In genomic region chr1:165388716-165389115, GRCm38 (mm10) we compare ENCODE assay signal across 8 mouse cellular contexts.
A peak's percentile ranks its signal among the peaks of the same experiment; 100 is the strongest.
DNase-seq lines count a peak whose midpoint lies in the region; ATAC-seq and TF ChIP-seq lines count a peak whose summit lies in the region.
"Had no signal": no experiment of that assay in that cellular context is flagged by ENCODE, and none has a peak within 500 bp of the region (broad histone marks: within the 10 kb centered on the region; RNA-seq: fewer than 3 reads in every experiment).

No protein-coding gene starts in this region.

- no peaks in the 10 kb centered on the region for H3K9me3 ChIP-seq in hindbrain, postnatal 0 days (ENCODE audit: low read length)
- H3K9me3 ChIP-seq in hindbrain, embryonic 16.5 days (ENCODE audit: control insufficient read depth, low read length): no peaks in the 10 kb centered on the region
- H3K9me3 ChIP-seq in stomach, embryonic 16.5 days (replicated peaks; ENCODE audit: control insufficient read depth, low read length): no peaks in the 10 kb centered on the region
- H3K9me3 ChIP-seq: limb, embryonic 15.5 days had no signal

- no peak overlapping the region for H3K4me2 ChIP-seq in hindbrain, postnatal 0 days (ENCODE audit: low read depth, low read length)
- no peak overlapping the region for H3K4me2 ChIP-seq in hindbrain, embryonic 16.5 days (ENCODE audit: low read length)
- H3K4me2 ChIP-seq in stomach, embryonic 16.5 days (ENCODE audit: low read depth, low read length): no peak overlapping the region
- H3K4me2 ChIP-seq: limb, embryonic 15.5 days had no signal

- H3K36me3 ChIP-seq in hindbrain, postnatal 0 days (ENCODE audit: insufficient read depth, low read length): peaks cover 14% of the 10 kb centered on the region; the same call in 1 of the 2 replicates
- no peaks in the 10 kb centered on the region; the same call in 1 of the 2 replicates for H3K36me3 ChIP-seq in hindbrain, embryonic 16.5 days (ENCODE audit: control insufficient read depth, insufficient read depth, low read length)
- H3K36me3 ChIP-seq in stomach, embryonic 16.5 days (ENCODE audit: control insufficient read depth, insufficient read depth, low read length): no peaks in the 10 kb centered on the region

- no peak overlapping the region for H3K4me3 ChIP-seq in hindbrain, postnatal 0 days (ENCODE audit: low read length)
- no peak overlapping the region for H3K4me3 ChIP-seq in hindbrain, embryonic 16.5 days (ENCODE audit: low read length)
- no peak overlapping the region for H3K4me3 ChIP-seq in stomach, embryonic 16.5 days (replicated peaks; ENCODE audit: low read length)
- H3K4me3 ChIP-seq: limb, embryonic 15.5 days had no signal

- H3K27ac ChIP-seq in hindbrain, postnatal 0 days: no peak overlapping the region
- no peak overlapping the region for H3K27ac ChIP-seq in hindbrain, embryonic 16.5 days (ENCODE audit: low read depth, low read length)
- no peak overlapping the region for H3K27ac ChIP-seq in stomach, embryonic 16.5 days (ENCODE audit: low read length)
- H3K27ac ChIP-seq: limb, embryonic 15.5 days had no signal

- H3K27me3 ChIP-seq in hindbrain, postnatal 0 days (ENCODE audit: insufficient read depth, low read length): no peaks in the 10 kb centered on the region
- H3K27me3 ChIP-seq in hindbrain, embryonic 16.5 days (replicated peaks; ENCODE audit: control insufficient read depth, insufficient read depth, low read length): no peaks in the 10 kb centered on the region
- H3K27me3 ChIP-seq in stomach, embryonic 16.5 days (ENCODE audit: control insufficient read depth, insufficient read depth, low read length): no peaks in the 10 kb centered on the region
- H3K27me3 ChIP-seq: limb, embryonic 15.5 days had no signal

- no peak for ATAC-seq in hindbrain, postnatal 0 days
- ATAC-seq in hindbrain, embryonic 16.5 days: no peak
- ATAC-seq in stomach, embryonic 16.5 days (ENCODE audit: insufficient read depth, low FRiP score): peak; percentile 40; the same call in 1 of the 2 replicates

- H3K4me1 ChIP-seq in hindbrain, postnatal 0 days (ENCODE audit: insufficient read depth, low read length): no peaks in the 10 kb centered on the region
- no peaks in the 10 kb centered on the region for H3K4me1 ChIP-seq in hindbrain, embryonic 16.5 days (ENCODE audit: control insufficient read depth, insufficient read depth, low read depth, low read length)
- no peaks in the 10 kb centered on the region for H3K4me1 ChIP-seq in stomach, embryonic 16.5 days (ENCODE audit: control insufficient read depth, insufficient read depth, low read length)
- H3K4me1 ChIP-seq: limb, embryonic 15.5 days had no signal

- TF ChIP-seq CTCF in hindbrain, postnatal 0 days (IDR thresholded peaks at IDR 0.05; ENCODE audit: low read depth): peak; percentile 30; the same call in 1 of the 2 replicates

- WGBS in hindbrain, postnatal 0 days: 75% methylated on average over 5 of the region's 5 CpGs
- WGBS in hindbrain, embryonic 16.5 days: 81% methylated on average over 5 of the region's 5 CpGs
- WGBS in large intestine, adult 2 months: 56% methylated on average over 5 of the region's 5 CpGs
- WGBS in stomach, embryonic 16.5 days: 38% methylated on average over 5 of the region's 5 CpGs

- no peak overlapping the region for H3K9ac ChIP-seq in hindbrain, postnatal 0 days (replicated peaks; ENCODE audit: low read length)
- no peak overlapping the region for H3K9ac ChIP-seq in hindbrain, embryonic 16.5 days (ENCODE audit: low read depth, low read length)
- H3K9ac ChIP-seq in stomach, embryonic 16.5 days (ENCODE audit: low read length): no peak overlapping the region
- H3K9ac ChIP-seq: limb, embryonic 15.5 days had no signal

- DNase-seq in hindbrain, postnatal 0 days (ENCODE audit: low spot score): peak; percentile 26
- DNase-seq in NIH3T3 (ENCODE audit: low read depth): peak; percentile 70
- DNase-seq in c-Kit-negative CD71-positive TER-119-positive erythroid progenitor cells, embryonic 14.5 days (ENCODE audit: low read depth, low spot score): peak; percentile 12
- DNase-seq in large intestine, adult 2 months (ENCODE audit: low read depth, low spot score): peak; percentile 10
- no peak for DNase-seq in urinary bladder, adult 18-20 months (ENCODE audit: low spot score in 2 of 2)

Comparison
In these comparisons a context has a peak if more than half of its experiments do, and no peak if none do; other contexts are left out.
1. DNase-seq: peak in hindbrain, postnatal 0 days (single experiment), NIH3T3 (single experiment), c-Kit-negative CD71-positive TER-119-positive erythroid progenitor cells, embryonic 14.5 days (single experiment) and large intestine, adult 2 months (single experiment); none in urinary bladder, adult 18-20 months (0 of 2).